Mouse (Mus musculus): ENCODE data around the gene Gm9639. TPM values are rescaled to one million over a fixed set of nuclear protein-coding genes. Genes with fewer than 3 reads are reported as not detected.
"Not testable (repeated sequence)": the region's sequence is repeated elsewhere in the genome, so short reads cannot be mapped to it uniquely, and the experiment has no call there.

The Gm9639 gene
- polyA plus RNA-seq, 1 experiment from 2014 or later, result not detected

DNA sequence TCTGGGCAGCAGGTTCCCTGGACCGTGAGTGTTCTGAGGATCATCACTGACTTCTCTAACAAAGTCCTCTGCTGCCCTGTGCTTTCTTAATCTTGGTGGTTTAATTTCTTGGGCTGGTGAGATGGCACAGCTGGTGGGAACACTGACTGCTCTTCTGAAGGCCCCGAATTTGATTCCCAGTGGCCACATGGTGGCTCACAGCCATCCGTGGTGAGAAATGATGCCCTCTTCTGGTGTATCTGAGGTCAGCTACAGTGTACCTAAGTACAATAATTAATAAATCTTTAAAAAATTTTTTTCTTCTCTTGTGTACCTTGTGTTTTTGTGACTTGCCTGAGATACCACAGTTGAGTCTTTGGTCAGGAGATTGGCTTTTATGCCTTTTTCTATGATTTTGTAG, 42.6 kb downstream of the Gm9639 start:
- not testable (repeated sequence) for DNase-seq

DNA sequence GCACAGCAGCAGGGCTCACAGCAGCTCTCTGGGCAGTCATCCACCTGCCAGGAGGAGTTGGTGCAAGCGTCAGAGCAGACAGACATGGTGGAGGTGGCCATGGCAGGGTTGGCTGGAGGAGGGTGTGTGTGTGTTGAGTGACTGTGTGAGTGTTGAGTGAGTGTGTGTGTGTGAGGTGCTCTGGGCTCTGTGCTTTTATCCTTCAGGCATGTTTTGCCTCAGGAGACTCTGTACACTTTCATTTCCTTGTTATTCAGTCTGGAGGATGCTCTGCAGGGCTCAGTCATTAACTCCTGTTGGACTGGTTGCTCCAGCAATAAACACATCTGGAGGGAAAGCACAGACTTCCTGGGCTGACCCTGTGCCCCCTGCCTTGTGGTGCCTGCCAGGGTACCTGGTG, 43.6 kb downstream of the Gm9639 start, which contains the start of gene Gm9736:
Gene Gm9736, minus strand, starts transcription at position 101 of the 400 bp plus-strand sequence.
- not testable (repeated sequence) for H3K4me2 ChIP-seq; H3K4me3 ChIP-seq (replicated peaks); H3K9me3 ChIP-seq (replicated peaks); H3K27me3 ChIP-seq; H3K9ac ChIP-seq; DNase-seq; ATAC-seq (ENCODE audit: low read depth); H3K36me3 ChIP-seq; H3K27ac ChIP-seq; H3K4me1 ChIP-seq (replicated peaks)
- WGBS (ENCODE audit: insufficient replicate concordance), result 45% methylated on average over 1 of the region's 1 CpGs

More for the DNA sequence above, 42.6 kb downstream of the Gm9639 start:
- not testable (repeated sequence) for H3K4me2 ChIP-seq; H3K4me1 ChIP-seq (replicated peaks); H3K27me3 ChIP-seq; H3K27ac ChIP-seq; H3K9me3 ChIP-seq (replicated peaks); H3K4me3 ChIP-seq (replicated peaks); H3K36me3 ChIP-seq; H3K9ac ChIP-seq; ATAC-seq (ENCODE audit: low read depth)
- WGBS (ENCODE audit: insufficient replicate concordance), result 39% methylated on average over 3 of the region's 3 CpGs

DNA sequence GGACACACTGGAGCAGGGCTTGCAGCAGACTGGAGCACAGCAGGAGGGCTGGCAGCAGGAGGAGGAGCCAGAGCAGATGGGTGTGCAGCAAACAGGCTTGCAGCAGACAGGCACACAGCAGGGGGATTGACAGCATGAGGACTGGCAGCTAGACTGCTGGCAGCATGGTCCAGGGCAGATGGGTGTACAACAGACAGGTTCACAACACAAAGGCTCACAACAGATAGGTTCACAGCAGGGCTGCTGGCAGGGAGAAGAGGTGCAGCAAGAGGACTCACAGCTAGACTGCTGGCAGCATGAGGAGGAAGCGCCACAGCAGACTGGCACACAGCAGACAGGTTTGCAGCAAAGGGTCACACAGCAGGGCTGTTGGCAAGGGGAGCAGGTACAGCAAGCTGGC, 44.2 kb downstream of the Gm9639 start:
- not testable (repeated sequence) for H3K9me3 ChIP-seq (replicated peaks); H3K4me1 ChIP-seq (replicated peaks); H3K4me3 ChIP-seq (replicated peaks); DNase-seq; H3K4me2 ChIP-seq; H3K9ac ChIP-seq; H3K36me3 ChIP-seq; H3K27me3 ChIP-seq; ATAC-seq (ENCODE audit: low read depth); H3K27ac ChIP-seq
- WGBS (ENCODE audit: insufficient replicate concordance), result 52% methylated on average over 1 of the region's 1 CpGs

Other genes with a start within 250 kb of the Gm9639 start
- gene Pttg1ip, start 213.4 kb downstream of the Gm9639 start, polyA plus RNA-seq (2015; fragmentation: Nextera tagmentation; extraction: Ambion mirVana), result 64.1 and 73.2 TPM in 2 replicates
- 118 and 127 TPM in 2 replicates for gene Sumo3, start 189.0 kb downstream of the Gm9639 start, polyA plus RNA-seq (2015; fragmentation: Nextera tagmentation; extraction: Ambion mirVana)
- gene Gm49325, start 188.9 kb downstream of the Gm9639 start, polyA plus RNA-seq (2015; fragmentation: Nextera tagmentation; extraction: Ambion mirVana), result 1.1 and 5.3 TPM in 2 replicates
- gene Ube2g2, start 172.8 kb downstream of the Gm9639 start, polyA plus RNA-seq (2015; fragmentation: Nextera tagmentation; extraction: Ambion mirVana), result 47.2 and 50.1 TPM in 2 replicates
- 0.07 and 0.10 TPM in 2 replicates for gene Tspear, start 108.5 kb downstream of the Gm9639 start, polyA plus RNA-seq (2015; fragmentation: Nextera tagmentation; extraction: Ambion mirVana)
- gene Gm19402, start 104.3 kb downstream of the Gm9639 start, polyA plus RNA-seq (2015; fragmentation: Nextera tagmentation; extraction: Ambion mirVana), result not detected in 2 replicates
- not detected in 2 replicates for gene Gm9508, start 97.8 kb downstream of the Gm9639 start, polyA plus RNA-seq (2015; fragmentation: Nextera tagmentation; extraction: Ambion mirVana)
- not detected in 2 replicates for gene Gm10272, start 88.5 kb downstream of the Gm9639 start, polyA plus RNA-seq (2015; fragmentation: Nextera tagmentation; extraction: Ambion mirVana)
- gene Gm10024, start 83.6 kb downstream of the Gm9639 start, polyA plus RNA-seq (2015; fragmentation: Nextera tagmentation; extraction: Ambion mirVana), result not detected in 2 replicates
- not detected in 2 replicates for gene Gm10142, start 79.3 kb downstream of the Gm9639 start, polyA plus RNA-seq (2015; fragmentation: Nextera tagmentation; extraction: Ambion mirVana)
- gene Krtap12-1, start 74.5 kb downstream of the Gm9639 start, polyA plus RNA-seq (2015; fragmentation: Nextera tagmentation; extraction: Ambion mirVana), result not detected in 2 replicates
- gene Gm10100, start 68.6 kb downstream of the Gm9639 start, polyA plus RNA-seq (2015; fragmentation: Nextera tagmentation; extraction: Ambion mirVana), result not detected in 2 replicates
- not detected in 2 replicates for gene Gm18596, start 52.4 kb downstream of the Gm9639 start, polyA plus RNA-seq (2015; fragmentation: Nextera tagmentation; extraction: Ambion mirVana)
- not detected in 2 replicates for gene Gm9736, start 43.7 kb downstream of the Gm9639 start, polyA plus RNA-seq (2015; fragmentation: Nextera tagmentation; extraction: Ambion mirVana)
- gene Gm3233, start 35.4 kb downstream of the Gm9639 start, polyA plus RNA-seq (2015; fragmentation: Nextera tagmentation; extraction: Ambion mirVana), result not detected in 2 replicates
- not detected in 2 replicates for gene Gm3238, start 23.8 kb downstream of the Gm9639 start, polyA plus RNA-seq (2015; fragmentation: Nextera tagmentation; extraction: Ambion mirVana)
- gene Gm7138, start 18.1 kb downstream of the Gm9639 start, polyA plus RNA-seq (2015; fragmentation: Nextera tagmentation; extraction: Ambion mirVana), result not detected in 2 replicates
- not detected in 2 replicates for gene Gm3250, start 12.5 kb downstream of the Gm9639 start, polyA plus RNA-seq (2015; fragmentation: Nextera tagmentation; extraction: Ambion mirVana)
- gene Gm7137, start 6.9 kb downstream of the Gm9639 start, polyA plus RNA-seq (2015; fragmentation: Nextera tagmentation; extraction: Ambion mirVana), result not detected in 2 replicates
- gene Gm19668, start 4.1 kb upstream of the Gm9639 start, polyA plus RNA-seq (2015; fragmentation: Nextera tagmentation; extraction: Ambion mirVana), result not detected in 2 replicates
- not detected in 2 replicates for gene Gm9507, start 16.8 kb upstream of the Gm9639 start, polyA plus RNA-seq (2015; fragmentation: Nextera tagmentation; extraction: Ambion mirVana)
- not detected in 2 replicates for gene Gm2696, start 19.6 kb upstream of the Gm9639 start, polyA plus RNA-seq (2015; fragmentation: Nextera tagmentation; extraction: Ambion mirVana)
- gene Krtap10-4, start 32.0 kb upstream of the Gm9639 start, polyA plus RNA-seq (2015; fragmentation: Nextera tagmentation; extraction: Ambion mirVana), result not detected in 2 replicates
- gene Krtap10-10, start 40.9 kb upstream of the Gm9639 start, polyA plus RNA-seq (2015; fragmentation: Nextera tagmentation; extraction: Ambion mirVana), result not detected in 2 replicates
- gene Gm36176, start 51.7 kb upstream of the Gm9639 start, polyA plus RNA-seq (2015; fragmentation: Nextera tagmentation; extraction: Ambion mirVana), result not detected in 2 replicates
- gene Gm10318, start 57.8 kb upstream of the Gm9639 start, polyA plus RNA-seq (2015; fragmentation: Nextera tagmentation; extraction: Ambion mirVana), result not detected in 2 replicates
- not detected in 2 replicates for gene Gm3285, start 66.9 kb upstream of the Gm9639 start, polyA plus RNA-seq (2015; fragmentation: Nextera tagmentation; extraction: Ambion mirVana)
- gene Lrrc3, start 107.5 kb upstream of the Gm9639 start, polyA plus RNA-seq (2015; fragmentation: Nextera tagmentation; extraction: Ambion mirVana), result 8.6 and 10.1 TPM in 2 replicates
- gene Trpm2, start 175.5 kb upstream of the Gm9639 start, polyA plus RNA-seq (2015; fragmentation: Nextera tagmentation; extraction: Ambion mirVana), result 0.73 and 0.94 TPM in 2 replicates
- gene 1810043G02Rik, start 183.4 kb upstream of the Gm9639 start, polyA plus RNA-seq (2015; fragmentation: Nextera tagmentation; extraction: Ambion mirVana), result 4.6 and 5.7 TPM in 2 replicates
- 94.0 and 98.3 TPM in 2 replicates for gene Pfkl, start 215.0 kb upstream of the Gm9639 start, polyA plus RNA-seq (2015; fragmentation: Nextera tagmentation; extraction: Ambion mirVana)
- gene Dnmt3l, start 246.9 kb upstream of the Gm9639 start, polyA plus RNA-seq (2015; fragmentation: Nextera tagmentation; extraction: Ambion mirVana), result not detected in 2 replicates
- not detected in 2 replicates for gene Aire, start 248.5 kb upstream of the Gm9639 start, polyA plus RNA-seq (2015; fragmentation: Nextera tagmentation; extraction: Ambion mirVana)